Mouse (Mus musculus): ENCODE data around the gene Trim65. TPM values are rescaled to one million over a fixed set of nuclear protein-coding genes. Genes with fewer than 3 reads are reported as not detected.

Trim65 gene
- polyA plus RNA-seq, 1 experiment from 2014 or later = 0.97 TPM

DNA sequence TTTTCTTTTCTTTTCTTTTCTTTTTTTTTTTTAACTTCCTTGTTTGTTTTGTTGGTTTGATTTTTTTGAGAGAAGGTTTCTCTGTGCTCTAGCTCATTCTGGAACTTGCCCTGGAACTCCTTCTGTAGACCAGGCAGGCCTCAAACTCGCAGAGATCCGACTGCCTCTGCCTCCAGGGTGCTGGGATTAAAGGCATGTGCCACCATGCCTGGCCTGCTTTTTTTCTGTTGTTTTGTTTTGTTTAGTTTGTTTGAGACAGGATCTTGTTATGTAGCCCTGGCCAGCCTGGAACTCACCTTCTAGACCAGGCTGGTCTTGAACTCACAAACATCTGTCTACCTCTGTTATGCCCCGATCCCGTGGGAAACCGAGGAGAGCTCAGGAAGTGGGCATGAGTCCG lies 41.4 kb downstream of the Trim65 start:
- ATAC-seq (no peak), DNase-seq (ENCODE audit: low spot score) (no peak)
- Histone ChIP-seq H3K27me3 (replicated peaks; ENCODE audit: control insufficient read depth, insufficient read depth, low read length) (no peaks in the 10 kb centered on the region), H3K9me3 (replicated peaks; ENCODE audit: control insufficient read depth, low read length) (no peaks in the 10 kb centered on the region), H3K4me2 (ENCODE audit: low read length) (no peak overlapping the region), H3K4me1 (ENCODE audit: control insufficient read depth, insufficient read depth, low read length) (peaks cover 12% of the 10 kb centered on the region), H3K9ac (ENCODE audit: low read length) (no peak overlapping the region), H3K4me3 (ENCODE audit: low read depth, low read length) (no peak overlapping the region), H3K36me3 (ENCODE audit: control insufficient read depth, insufficient read depth, low read length) (no peaks in the 10 kb centered on the region), H3K27ac (ENCODE audit: low read depth, low read length) (no peak overlapping the region)
- 92% methylated on average over 6 of the region's 6 CpGs for WGBS

DNA sequence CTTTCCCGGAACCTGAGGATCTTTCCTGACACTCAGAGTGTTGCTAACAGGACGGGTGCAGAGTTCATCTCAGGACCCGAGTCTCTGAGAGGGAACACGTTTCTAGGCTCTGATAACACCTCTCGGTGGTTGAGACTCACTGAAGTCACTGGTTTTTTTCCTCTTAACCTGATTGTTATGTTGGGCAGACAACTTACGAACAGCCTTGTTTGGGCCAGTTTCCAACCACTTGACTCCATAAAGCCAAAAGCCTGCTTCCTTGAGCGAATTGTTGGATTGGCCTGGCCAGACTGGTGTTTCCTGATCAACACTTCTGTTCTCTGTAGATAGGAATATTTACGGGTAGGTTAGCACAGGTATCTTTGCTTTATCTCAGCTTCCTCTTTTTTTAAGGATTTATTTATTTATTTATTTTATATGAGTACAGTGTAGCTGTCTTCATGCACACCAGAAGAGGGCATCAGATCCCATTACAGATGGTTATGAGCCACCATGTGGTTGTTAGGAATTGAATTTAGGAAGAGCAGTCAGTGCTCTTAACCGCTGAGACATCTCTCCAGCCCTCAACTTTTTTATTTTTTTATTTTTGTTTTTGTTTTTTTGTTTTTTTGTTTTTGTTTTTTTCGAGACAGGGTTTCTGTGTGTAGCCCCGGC lies 42.1 kb downstream of the Trim65 start:
- Histone ChIP-seq H3K36me3 (ENCODE audit: control insufficient read depth, insufficient read depth, low read length) (peaks cover 1% of the 10 kb centered on the region), H3K4me1 (ENCODE audit: control insufficient read depth, insufficient read depth, low read length) (peaks cover 12% of the 10 kb centered on the region), H3K27ac (ENCODE audit: low read depth, low read length) (no peak overlapping the region), H3K4me3 (ENCODE audit: low read depth, low read length) (no peak overlapping the region), H3K27me3 (replicated peaks; ENCODE audit: control insufficient read depth, insufficient read depth, low read length) (no peaks in the 10 kb centered on the region), H3K9ac (ENCODE audit: low read length) (no peak overlapping the region), H3K9me3 (replicated peaks; ENCODE audit: control insufficient read depth, low read length) (no peaks in the 10 kb centered on the region), H3K4me2 (ENCODE audit: low read length) (no peak overlapping the region)
- no peak for DNase-seq (ENCODE audit: low spot score)
- ATAC-seq = no peak
- 87% methylated on average over 11 of the region's 11 CpGs for WGBS

DNA sequence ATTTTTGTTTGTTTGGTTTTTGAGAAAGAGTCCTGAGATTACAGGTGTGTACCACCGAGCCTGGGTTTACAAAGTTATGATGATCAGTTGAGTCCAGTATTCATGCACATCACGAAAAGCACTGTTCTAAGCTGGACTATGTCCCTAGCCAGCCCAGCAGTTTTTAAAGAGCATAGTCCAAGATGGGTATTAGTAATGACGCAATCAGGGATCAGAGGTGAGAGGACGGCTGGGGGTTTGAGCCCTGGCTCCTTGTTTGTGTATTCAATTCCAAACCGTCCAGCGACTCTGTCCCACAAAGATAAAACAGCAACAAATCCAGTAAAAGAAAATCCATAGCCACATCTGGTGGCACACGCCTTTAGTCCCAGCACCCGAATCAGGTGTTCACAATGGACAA lies 42.7 kb downstream of the Trim65 start:
- H3K27me3 ChIP-seq (replicated peaks; ENCODE audit: control insufficient read depth, insufficient read depth, low read length) = no peaks in the 10 kb centered on the region
- peaks cover 12% of the 10 kb centered on the region for H3K4me1 ChIP-seq (ENCODE audit: control insufficient read depth, insufficient read depth, low read length)
- H3K27ac ChIP-seq (ENCODE audit: low read depth, low read length) = no peak overlapping the region
- H3K9me3 ChIP-seq (replicated peaks; ENCODE audit: control insufficient read depth, low read length) = no peaks in the 10 kb centered on the region
- ATAC-seq = no peak
- no peak overlapping the region for H3K4me3 ChIP-seq (ENCODE audit: low read depth, low read length)
- H3K9ac ChIP-seq (ENCODE audit: low read length) = no peak overlapping the region; the same call in 1 of the 2 replicates
- 86% methylated on average over 8 of the region's 8 CpGs for WGBS
- no peak for DNase-seq (ENCODE audit: low spot score)
- H3K4me2 ChIP-seq (ENCODE audit: low read length) = peak overlapping the region; percentile 53; the same call in 1 of the 2 replicates
- peaks cover 8% of the 10 kb centered on the region for H3K36me3 ChIP-seq (ENCODE audit: control insufficient read depth, insufficient read depth, low read length)

DNA sequence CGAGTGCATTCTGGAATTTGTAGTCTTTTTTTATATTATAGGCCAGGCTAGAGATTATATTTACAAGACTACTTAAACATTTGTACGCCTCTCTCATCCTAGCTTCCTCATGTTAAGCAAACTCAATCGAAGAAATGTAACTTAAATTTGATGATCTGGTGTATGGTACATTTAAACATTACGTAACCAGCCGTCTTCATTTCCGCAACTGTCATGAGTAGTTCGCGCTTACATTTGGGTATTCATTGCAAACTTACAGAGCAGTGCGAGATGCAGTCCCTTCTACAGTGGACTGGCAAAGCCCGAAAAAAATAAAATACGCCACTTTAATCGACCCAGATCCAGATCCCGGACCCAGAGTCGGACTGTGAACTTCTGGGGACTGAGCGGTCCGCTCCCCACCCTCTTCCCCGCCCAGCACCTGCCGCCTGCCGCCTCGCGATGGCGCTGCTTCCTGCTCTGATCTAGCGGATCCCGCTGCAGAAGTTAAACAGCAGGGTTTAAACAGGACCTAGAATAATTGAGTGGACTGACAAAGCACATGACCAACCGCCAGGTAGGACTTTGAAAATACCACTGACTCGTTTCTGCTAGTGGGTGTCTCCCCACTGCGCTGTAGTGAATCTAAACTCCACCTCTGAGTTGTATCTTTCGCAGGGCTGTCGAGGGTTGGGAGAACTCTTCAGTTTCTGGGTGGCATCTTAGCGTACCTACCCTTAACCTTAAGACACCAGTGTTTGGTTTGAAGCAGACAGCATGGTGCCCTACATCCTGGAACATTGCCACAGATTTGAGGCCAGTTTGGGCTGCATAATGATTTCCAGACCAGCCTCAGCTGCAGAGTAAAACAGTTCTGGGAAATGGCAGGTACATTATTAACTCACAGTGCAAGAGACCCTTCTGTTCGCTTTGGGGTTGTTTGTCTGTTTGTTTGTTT lies 43.5 kb downstream of the Trim65 start:
- ATAC-seq (peak; percentile 81), DNase-seq (ENCODE audit: low spot score) (peak; percentile 87)
- H3K27ac ChIP-seq (ENCODE audit: low read depth, low read length) = peak overlapping the region; percentile 31; the same call in 1 of the 2 replicates
- peaks cover 12% of the 10 kb centered on the region for H3K4me1 ChIP-seq (ENCODE audit: control insufficient read depth, insufficient read depth, low read length)
- H3K36me3 ChIP-seq (ENCODE audit: control insufficient read depth, insufficient read depth, low read length) = peaks cover 14% of the 10 kb centered on the region
- H3K4me2 ChIP-seq (ENCODE audit: low read length) = peak overlapping the region; percentile 53
- H3K9ac ChIP-seq (ENCODE audit: low read length) = peak overlapping the region; percentile 54; the same call in 1 of the 2 replicates
- peak overlapping the region; percentile 44 for H3K4me3 ChIP-seq (ENCODE audit: low read depth, low read length)
- H3K9me3 ChIP-seq (replicated peaks; ENCODE audit: control insufficient read depth, low read length) = no peaks in the 10 kb centered on the region
- no peaks in the 10 kb centered on the region for H3K27me3 ChIP-seq (replicated peaks; ENCODE audit: control insufficient read depth, insufficient read depth, low read length)
- 3% methylated on average over 31 of the region's 31 CpGs for WGBS

DNA sequence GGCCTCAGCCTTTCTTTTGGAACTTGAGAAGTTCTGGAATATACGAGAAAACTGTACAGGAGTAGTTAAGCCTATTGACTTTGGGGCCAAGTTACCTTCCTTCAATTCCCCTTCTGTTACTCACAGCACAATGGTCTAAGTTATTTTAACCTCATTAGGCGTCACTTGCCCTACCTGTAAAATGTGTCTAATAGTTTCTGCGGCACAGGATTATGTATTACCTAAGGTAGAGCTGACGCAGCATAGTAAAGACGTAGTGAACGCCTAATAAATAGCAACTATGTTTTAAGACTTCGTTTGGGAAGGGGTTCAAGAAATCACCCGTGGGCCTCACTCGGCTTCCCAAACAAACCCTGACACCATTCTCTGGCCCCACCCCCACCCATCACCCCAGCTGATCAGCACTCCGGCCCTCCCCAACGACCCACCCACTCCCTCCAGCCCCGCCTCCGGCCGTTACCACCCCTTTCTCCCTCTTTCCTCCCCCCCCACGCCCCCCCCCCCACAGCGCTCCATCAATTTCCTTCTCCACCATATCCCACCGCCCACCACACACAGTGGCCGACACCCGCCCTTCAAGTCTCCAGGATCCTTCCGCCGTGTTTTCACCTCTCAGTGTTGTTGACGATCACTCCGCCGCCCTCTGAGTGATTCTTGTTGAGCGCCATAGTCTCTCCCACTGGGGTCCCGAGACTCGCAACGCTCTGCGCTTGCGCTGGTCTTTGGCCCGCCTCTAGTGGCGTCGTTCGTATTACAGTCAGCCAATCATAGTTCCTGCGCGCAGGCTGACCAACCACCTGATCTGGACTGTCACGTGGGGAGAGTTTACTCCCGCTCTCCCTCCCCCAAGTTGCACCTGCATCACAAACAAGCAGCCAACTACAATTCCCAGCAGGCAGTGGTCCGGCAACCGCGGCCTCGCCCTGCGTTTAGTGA lies 44.4 kb downstream of the Trim65 start, which contains the start of gene Wbp2:
Gene Wbp2 (minus strand): TSS at position 738 of the 936 bp plus-strand sequence.
- peaks cover 12% of the 10 kb centered on the region for H3K4me1 ChIP-seq (ENCODE audit: control insufficient read depth, insufficient read depth, low read length)
- H3K27ac ChIP-seq (ENCODE audit: low read depth, low read length) = peak within 1 kb of the TSS; percentile 75; the same call in 1 of the 2 replicates
- WGBS = 4% methylated on average over 39 of the region's 43 CpGs
- DNase-seq (ENCODE audit: low spot score) (peak; percentile 100), ATAC-seq (peak; percentile 97)
- H3K4me3 ChIP-seq (ENCODE audit: low read depth, low read length) = peak within 1 kb of the TSS; percentile 44
- H3K36me3 ChIP-seq (ENCODE audit: control insufficient read depth, insufficient read depth, low read length) = peaks cover 23% of the 10 kb centered on the region
- H3K4me2 ChIP-seq (ENCODE audit: low read length) = peak within 1 kb of the TSS; percentile 63
- no peaks in the 10 kb centered on the region for H3K27me3 ChIP-seq (replicated peaks; ENCODE audit: control insufficient read depth, insufficient read depth, low read length)
- peak within 1 kb of the TSS; percentile 54 for H3K9ac ChIP-seq (ENCODE audit: low read length)
- H3K9me3 ChIP-seq (replicated peaks; ENCODE audit: control insufficient read depth, low read length) = no peaks in the 10 kb centered on the region

DNA sequence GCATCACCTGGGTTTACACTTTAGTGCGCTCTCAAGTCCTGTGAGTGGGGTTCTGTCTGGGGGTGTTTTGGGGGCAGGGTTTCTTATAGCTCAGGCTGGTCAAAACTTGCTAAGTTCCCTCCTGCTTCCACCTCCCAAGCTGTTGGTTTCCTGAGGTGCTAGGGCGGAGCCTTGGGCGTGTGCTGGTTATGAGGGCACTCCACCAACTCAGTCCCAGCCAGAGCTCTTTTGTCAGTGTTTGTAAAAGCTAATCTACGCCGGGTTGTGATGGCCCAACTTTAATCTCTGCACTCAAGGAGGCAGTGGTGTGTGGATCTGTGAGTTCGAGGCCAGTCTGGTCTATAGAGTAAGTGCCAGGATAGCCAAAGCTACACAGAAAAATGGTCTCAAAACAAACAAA lies 46.8 kb downstream of the Trim65 start:
- WGBS = 94% methylated on average over 6 of the region's 6 CpGs
- no peak overlapping the region for H3K4me2 ChIP-seq (ENCODE audit: low read length)
- H3K36me3 ChIP-seq (ENCODE audit: control insufficient read depth, insufficient read depth, low read length) = peaks cover 47% of the 10 kb centered on the region
- no peak overlapping the region for H3K9ac ChIP-seq (ENCODE audit: low read length)
- DNase-seq (ENCODE audit: low spot score) (no peak), ATAC-seq (no peak)
- no peak overlapping the region for H3K4me3 ChIP-seq (ENCODE audit: low read depth, low read length)
- H3K27ac ChIP-seq (ENCODE audit: low read depth, low read length) = no peak overlapping the region
- no peaks in the 10 kb centered on the region for H3K9me3 ChIP-seq (replicated peaks; ENCODE audit: control insufficient read depth, low read length)
- peaks cover 12% of the 10 kb centered on the region for H3K4me1 ChIP-seq (ENCODE audit: control insufficient read depth, insufficient read depth, low read length)
- H3K27me3 ChIP-seq (replicated peaks; ENCODE audit: control insufficient read depth, insufficient read depth, low read length) = no peaks in the 10 kb centered on the region

DNA sequence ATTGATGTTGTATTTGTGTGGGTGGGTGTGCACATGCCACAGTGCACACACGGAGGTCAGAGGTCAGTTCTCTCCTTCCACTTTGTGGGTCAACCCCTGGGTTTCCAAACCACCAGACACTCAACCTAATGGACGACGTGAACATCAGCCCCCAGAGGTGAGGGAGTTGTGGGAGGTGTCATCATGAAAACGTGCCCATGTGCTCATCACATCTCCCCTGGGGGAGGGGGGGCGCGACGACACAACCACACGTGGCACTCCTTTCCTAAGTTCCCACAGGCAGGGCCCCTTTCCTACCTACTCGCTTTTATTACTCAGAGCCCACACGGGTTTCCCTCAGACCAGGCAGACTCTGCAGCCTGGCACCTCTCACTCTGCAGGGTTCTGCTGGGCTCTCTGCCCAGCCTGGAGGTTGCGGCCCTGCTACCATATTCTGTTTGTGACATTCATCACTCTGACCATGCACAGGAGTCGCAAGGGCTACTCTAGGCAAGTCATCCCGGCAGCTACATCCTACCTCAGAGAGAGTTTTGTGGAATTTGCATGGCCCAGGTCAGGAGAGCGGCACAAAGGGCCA lies 47.7 kb downstream of the Trim65 start:
- Histone ChIP-seq H3K4me2 (ENCODE audit: low read length) (no peak overlapping the region), H3K27ac (ENCODE audit: low read depth, low read length) (no peak overlapping the region), H3K36me3 (ENCODE audit: control insufficient read depth, insufficient read depth, low read length) (peaks cover 54% of the 10 kb centered on the region), H3K9ac (ENCODE audit: low read length) (no peak overlapping the region), H3K4me3 (ENCODE audit: low read depth, low read length) (no peak overlapping the region), H3K4me1 (ENCODE audit: control insufficient read depth, insufficient read depth, low read length) (peaks cover 12% of the 10 kb centered on the region), H3K27me3 (replicated peaks; ENCODE audit: control insufficient read depth, insufficient read depth, low read length) (no peaks in the 10 kb centered on the region), H3K9me3 (replicated peaks; ENCODE audit: control insufficient read depth, low read length) (no peaks in the 10 kb centered on the region)
- 93% methylated on average over 14 of the region's 14 CpGs for WGBS
- ATAC-seq (no peak), DNase-seq (ENCODE audit: low spot score) (no peak)

DNA sequence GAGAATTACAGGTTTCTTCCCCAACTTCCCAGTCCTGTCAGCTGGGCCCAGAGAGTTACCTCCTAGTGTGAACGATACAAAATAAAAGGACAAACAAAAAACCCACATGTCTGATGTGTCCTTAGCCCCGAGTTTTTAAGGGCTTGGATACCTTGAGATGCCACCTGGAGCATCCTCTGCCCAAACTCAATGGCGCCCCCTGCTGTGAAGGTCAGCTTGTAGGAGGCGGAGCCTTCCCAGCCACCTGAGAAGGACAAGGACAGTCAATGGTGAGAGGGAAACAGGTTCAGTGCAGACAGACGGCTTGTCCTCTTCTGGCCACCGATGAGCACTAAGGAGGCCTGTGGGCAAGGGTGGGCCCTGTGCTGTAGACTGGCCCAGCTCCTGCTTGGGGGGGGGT lies 49.8 kb downstream of the Trim65 start:
- ATAC-seq (no peak), DNase-seq (ENCODE audit: low spot score) (no peak)
- H3K9me3 ChIP-seq (replicated peaks; ENCODE audit: control insufficient read depth, low read length) = no peaks in the 10 kb centered on the region
- H3K4me2 ChIP-seq (ENCODE audit: low read length) = no peak overlapping the region
- no peak overlapping the region for H3K9ac ChIP-seq (ENCODE audit: low read length)
- H3K4me1 ChIP-seq (ENCODE audit: control insufficient read depth, insufficient read depth, low read length) = peaks cover 9% of the 10 kb centered on the region
- no peaks in the 10 kb centered on the region for H3K27me3 ChIP-seq (replicated peaks; ENCODE audit: control insufficient read depth, insufficient read depth, low read length)
- H3K36me3 ChIP-seq (ENCODE audit: control insufficient read depth, insufficient read depth, low read length) = peaks cover 54% of the 10 kb centered on the region
- WGBS = 67% methylated on average over 6 of the region's 6 CpGs
- no peak overlapping the region for H3K4me3 ChIP-seq (ENCODE audit: low read depth, low read length)
- no peak overlapping the region for H3K27ac ChIP-seq (ENCODE audit: low read depth, low read length)

Measured in forebrain, embryonic 14.5 days (tissue).